Mouse (Mus musculus): ENCODE results near the gene Ebf1. TPM values are rescaled to one million over a fixed set of nuclear protein-coding genes. Genes with fewer than 3 reads are reported as not detected.

Gene Ebf1
- polyA plus RNA-seq, 1 experiment from 2014 or later: 52.9 TPM

- Histone ChIP-seq H3K9me3 (replicated peaks; ENCODE audit: control insufficient read depth, low read length, poor library complexity, severe bottlenecking) (no peaks in the 10 kb centered on the region), H3K27ac (ENCODE audit: low read length) (no peak overlapping the region), H3K4me3 (ENCODE audit: low read depth, low read length) (no peak overlapping the region), H3K27me3 (ENCODE audit: control insufficient read depth, insufficient read depth, low read depth, low read length) (no peaks in the 10 kb centered on the region), H3K4me1 (ENCODE audit: control insufficient read depth, insufficient read depth, low read length) (peaks cover 13% of the 10 kb centered on the region), H3K36me3 (ENCODE audit: control insufficient read depth, insufficient read depth, low read length) (no peaks in the 10 kb centered on the region), H3K9ac (ENCODE audit: low read depth, low read length) (no peak overlapping the region), H3K4me2 (ENCODE audit: low read length) (peak overlapping the region; percentile 57; the same call in 1 of the 2 replicates)
- no peak for ATAC-seq
- WGBS: 40% methylated on average over 7 of the region's 7 CpGs
These were observed 48.8 kb downstream of the Ebf1 start for GRCm38 (mm10) chr11:44665741-44666531.

- Histone ChIP-seq H3K27me3 (ENCODE audit: control insufficient read depth, insufficient read depth, low read depth, low read length) (no peaks in the 10 kb centered on the region), H3K27ac (ENCODE audit: low read length) (no peak overlapping the region), H3K4me1 (ENCODE audit: control insufficient read depth, insufficient read depth, low read length) (peaks cover 13% of the 10 kb centered on the region), H3K4me3 (ENCODE audit: low read depth, low read length) (no peak overlapping the region), H3K9ac (ENCODE audit: low read depth, low read length) (no peak overlapping the region), H3K9me3 (replicated peaks; ENCODE audit: control insufficient read depth, low read length, poor library complexity, severe bottlenecking) (no peaks in the 10 kb centered on the region), H3K4me2 (ENCODE audit: low read length) (no peak overlapping the region), H3K36me3 (ENCODE audit: control insufficient read depth, insufficient read depth, low read length) (no peaks in the 10 kb centered on the region)
- WGBS: 50% methylated on average over 4 of the region's 4 CpGs
- no peak for ATAC-seq
These were observed 49.6 kb downstream of the Ebf1 start for GRCm38 (mm10) chr11:44666741-44667140.

- WGBS: 88% methylated on average over 2 of the region's 2 CpGs
- Histone ChIP-seq H3K9ac (ENCODE audit: low read depth, low read length) (no peak overlapping the region), H3K9me3 (replicated peaks; ENCODE audit: control insufficient read depth, low read length, poor library complexity, severe bottlenecking) (no peaks in the 10 kb centered on the region), H3K27me3 (ENCODE audit: control insufficient read depth, insufficient read depth, low read depth, low read length) (no peaks in the 10 kb centered on the region), H3K4me3 (ENCODE audit: low read depth, low read length) (no peak overlapping the region), H3K4me2 (ENCODE audit: low read length) (no peak overlapping the region), H3K4me1 (ENCODE audit: control insufficient read depth, insufficient read depth, low read length) (peaks cover 14% of the 10 kb centered on the region), H3K27ac (ENCODE audit: low read length) (no peak overlapping the region), H3K36me3 (ENCODE audit: control insufficient read depth, insufficient read depth, low read length) (no peaks in the 10 kb centered on the region)
- ATAC-seq: no peak
These were observed 64.2 kb downstream of the Ebf1 start for GRCm38 (mm10) chr11:44681306-44681705.

GRCm38 (mm10) chr11:44681995-44682394 is 64.9 kb downstream of the Ebf1 start:
- peaks cover 14% of the 10 kb centered on the region for H3K4me1 ChIP-seq (ENCODE audit: control insufficient read depth, insufficient read depth, low read length)
- no peaks in the 10 kb centered on the region for H3K27me3 ChIP-seq (ENCODE audit: control insufficient read depth, insufficient read depth, low read depth, low read length)
- 85% methylated on average over 4 of the region's 4 CpGs for WGBS
- H3K27ac ChIP-seq (ENCODE audit: low read length): no peak overlapping the region
- no peak overlapping the region for H3K4me3 ChIP-seq (ENCODE audit: low read depth, low read length)
- H3K36me3 ChIP-seq (ENCODE audit: control insufficient read depth, insufficient read depth, low read length): no peaks in the 10 kb centered on the region
- no peak overlapping the region for H3K9ac ChIP-seq (ENCODE audit: low read depth, low read length)
- no peak overlapping the region for H3K4me2 ChIP-seq (ENCODE audit: low read length)
- H3K9me3 ChIP-seq (replicated peaks; ENCODE audit: control insufficient read depth, low read length, poor library complexity, severe bottlenecking): no peaks in the 10 kb centered on the region
- 0 out of 2 replicates have a peak, but pooled peaks have one; percentile 43 for ATAC-seq

- Histone ChIP-seq H3K4me2 (ENCODE audit: low read length) (0 out of 2 replicates have a peak overlapping the region, but pooled peaks have one; percentile 18), H3K4me3 (ENCODE audit: low read depth, low read length) (no peak overlapping the region), H3K27me3 (ENCODE audit: control insufficient read depth, insufficient read depth, low read depth, low read length) (no peaks in the 10 kb centered on the region), H3K4me1 (ENCODE audit: control insufficient read depth, insufficient read depth, low read length) (peaks cover 14% of the 10 kb centered on the region), H3K27ac (ENCODE audit: low read length) (no peak overlapping the region), H3K9ac (ENCODE audit: low read depth, low read length) (no peak overlapping the region), H3K36me3 (ENCODE audit: control insufficient read depth, insufficient read depth, low read length) (no peaks in the 10 kb centered on the region), H3K9me3 (replicated peaks; ENCODE audit: control insufficient read depth, low read length, poor library complexity, severe bottlenecking) (no peaks in the 10 kb centered on the region)
- 14% methylated on average over 18 of the region's 18 CpGs for WGBS
- ATAC-seq: no peak
These were observed 65.8 kb downstream of the Ebf1 start for GRCm38 (mm10) chr11:44682703-44683539.

GRCm38 (mm10) chr11:44684486-44685076 is 67.5 kb downstream of the Ebf1 start:
- ATAC-seq: 0 out of 2 replicates have a peak, but pooled peaks have one; percentile 36
- Histone ChIP-seq H3K27ac (ENCODE audit: low read length) (no peak overlapping the region), H3K4me2 (ENCODE audit: low read length) (no peak overlapping the region), H3K36me3 (ENCODE audit: control insufficient read depth, insufficient read depth, low read length) (no peaks in the 10 kb centered on the region), H3K4me3 (ENCODE audit: low read depth, low read length) (no peak overlapping the region), H3K27me3 (ENCODE audit: control insufficient read depth, insufficient read depth, low read depth, low read length) (no peaks in the 10 kb centered on the region), H3K4me1 (ENCODE audit: control insufficient read depth, insufficient read depth, low read length) (peaks cover 9% of the 10 kb centered on the region), H3K9ac (ENCODE audit: low read depth, low read length) (no peak overlapping the region), H3K9me3 (replicated peaks; ENCODE audit: control insufficient read depth, low read length, poor library complexity, severe bottlenecking) (no peaks in the 10 kb centered on the region)
- WGBS: 51% methylated on average over 20 of the region's 20 CpGs

- H3K36me3 ChIP-seq (ENCODE audit: control insufficient read depth, insufficient read depth, low read length): no peaks in the 10 kb centered on the region
- no peak overlapping the region for H3K4me3 ChIP-seq (ENCODE audit: low read depth, low read length)
- H3K9ac ChIP-seq (ENCODE audit: low read depth, low read length): no peak overlapping the region
- H3K27ac ChIP-seq (ENCODE audit: low read length): no peak overlapping the region
- no peak for ATAC-seq
- no peak overlapping the region for H3K4me2 ChIP-seq (ENCODE audit: low read length)
- no peaks in the 10 kb centered on the region for H3K27me3 ChIP-seq (ENCODE audit: control insufficient read depth, insufficient read depth, low read depth, low read length)
- peaks cover 9% of the 10 kb centered on the region for H3K4me1 ChIP-seq (ENCODE audit: control insufficient read depth, insufficient read depth, low read length)
- 69% methylated on average over 3 of the region's 3 CpGs for WGBS
- no peaks in the 10 kb centered on the region for H3K9me3 ChIP-seq (replicated peaks; ENCODE audit: control insufficient read depth, low read length, poor library complexity, severe bottlenecking)
These were observed 68.0 kb downstream of the Ebf1 start for GRCm38 (mm10) chr11:44685129-44685528.

GRCm38 (mm10) chr11:44685911-44686361 is 68.8 kb downstream of the Ebf1 start:
- Histone ChIP-seq H3K36me3 (ENCODE audit: control insufficient read depth, insufficient read depth, low read length) (no peaks in the 10 kb centered on the region), H3K27ac (ENCODE audit: low read length) (no peak overlapping the region), H3K9me3 (replicated peaks; ENCODE audit: control insufficient read depth, low read length, poor library complexity, severe bottlenecking) (no peaks in the 10 kb centered on the region), H3K4me1 (ENCODE audit: control insufficient read depth, insufficient read depth, low read length) (peaks cover 9% of the 10 kb centered on the region), H3K4me3 (ENCODE audit: low read depth, low read length) (no peak overlapping the region), H3K27me3 (ENCODE audit: control insufficient read depth, insufficient read depth, low read depth, low read length) (no peaks in the 10 kb centered on the region), H3K9ac (ENCODE audit: low read depth, low read length) (no peak overlapping the region), H3K4me2 (ENCODE audit: low read length) (peak overlapping the region; percentile 33; the same call in 1 of the 2 replicates)
- 35% methylated on average over 21 of the region's 21 CpGs for WGBS
- ATAC-seq: no peak

Measured in midbrain, embryonic 16.5 days (tissue).